Mouse (Mus musculus) kidney, adult 2 months (tissue): ENCODE data around the gene Zfp13. TPM values are rescaled to one million over a fixed set of nuclear protein-coding genes. Genes with fewer than 3 reads are reported as not detected.

ENCODE experiments used
- DNase-seq: peaks from one replicate; pipeline ENCODE4 v3.0.0; 2021
- H3K27ac ChIP-seq: fragments of 200-500 bp; 2 replicates; pipeline ENCODE4 v1.5.1; 2012; ENCODE audit warnings: low read depth, low read length, control low read depth, inconsistent platforms; ENCODE audit not compliant: insufficient read depth
- H3K27me3 ChIP-seq: fragments of 200-500 bp; replicated peaks from 2 replicates; pipeline ENCODE4 v1.6.1; 2012; ENCODE audit warnings: mild to moderate bottlenecking, moderate library complexity, low read length, inconsistent platforms; ENCODE audit not compliant: control insufficient read depth, insufficient read depth
- H3K36me3 ChIP-seq: fragments of 200-500 bp; 2 replicates; pipeline ENCODE4 v1.6.1; 2012; ENCODE audit warnings: mild to moderate bottlenecking, moderate library complexity, low read length, inconsistent platforms; ENCODE audit not compliant: control insufficient read depth, insufficient read depth
- H3K4me1 ChIP-seq: fragments of 200-500 bp; 2 replicates; pipeline ENCODE4 v1.6.1; 2011; ENCODE audit warnings: low read length; ENCODE audit not compliant: control insufficient read depth, insufficient read depth
- H3K4me3 ChIP-seq: fragments of 200-500 bp; 2 replicates; pipeline ENCODE4 v1.5.1; 2011; ENCODE audit warnings: mild to moderate bottlenecking, low read depth, low read length, control low read depth; ENCODE audit not compliant: insufficient read depth
- CTCF ChIP-seq: fragments of 200-500 bp; conservative IDR thresholded peaks from 2 replicates; pipeline ENCODE4 v1.5.1; 2011; ENCODE audit warnings: low read depth, mild to moderate bottlenecking, control low read depth, low read length, moderate library complexity, mixed read lengths; ENCODE audit not compliant: insufficient read depth, insufficient read length
- POLR2A ChIP-seq: fragments of 200-500 bp; IDR thresholded peaks from one replicate; pipeline ENCODE4 v1.6.1; 2011; ENCODE audit warnings: low read depth, low read length, control low read depth
- WGBS: fragments of 180-500 bp; shearing (Covaris S2); methylation state at CpG from one replicate; pipeline ENCODE4 v1.1.7; 2018; 5-methylcytosine and 5-hydroxymethylcytosine counted together
- polyA plus RNA-seq: library from polyadenylated mRNA; depleted of rRNA; stranded (reverse); fragments of >200 nt; gene quantifications from 2 replicates; pipeline ENCODE4 v1.2.3, GENCODE M21; 2012; rRNA removed

The Zfp13 gene
- 7.9 and 9.8 TPM in 2 replicates for polyA plus RNA-seq

DNA sequence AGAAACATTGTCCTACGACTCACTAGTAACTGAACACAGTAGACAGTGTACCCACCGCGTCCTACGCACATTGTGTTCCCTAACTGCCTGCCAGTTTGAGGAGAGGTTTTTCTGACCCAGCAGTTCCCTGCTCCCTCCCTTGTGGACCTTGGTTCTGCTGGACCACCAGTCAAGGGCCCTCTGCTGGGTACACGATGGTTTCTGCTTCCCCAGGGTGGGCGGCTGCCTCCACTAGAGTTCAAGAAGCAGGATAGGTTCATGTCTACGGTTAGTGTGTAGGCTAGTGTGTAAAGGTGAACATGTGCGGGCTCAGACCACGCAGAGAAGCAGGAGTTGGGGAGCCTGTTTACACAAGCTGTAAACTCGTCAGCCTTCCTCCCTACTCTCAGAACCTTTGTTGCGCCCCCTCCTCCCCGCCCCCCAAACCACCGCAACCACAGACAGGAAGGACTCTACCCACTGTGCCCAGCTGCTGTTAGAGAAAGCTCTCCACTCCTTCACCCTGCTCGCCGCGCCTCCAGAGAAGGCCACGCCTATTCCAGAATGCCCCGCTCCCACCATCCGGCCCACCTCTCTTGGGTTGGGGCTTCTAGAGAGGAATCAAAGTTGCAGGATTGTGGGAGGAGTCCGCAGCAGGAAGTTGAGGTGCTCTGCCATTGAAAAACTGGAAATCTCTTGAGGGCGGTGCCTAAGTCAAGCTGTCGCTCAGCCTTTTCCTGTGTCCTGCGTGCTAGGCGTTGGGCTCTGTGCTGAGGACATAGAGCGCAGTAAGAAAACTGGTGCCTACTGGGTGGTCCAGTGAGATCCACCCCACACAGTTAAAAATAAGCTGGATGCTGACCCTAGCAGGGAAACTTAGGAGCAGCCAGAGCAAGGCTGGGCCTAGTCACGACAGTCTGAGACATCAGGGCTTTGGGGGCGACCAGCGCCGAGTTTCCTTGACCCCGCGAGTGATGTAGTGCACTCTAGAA lies at the start of gene Zfp13:
Zfp13 (minus strand) TSS at position 906 of the 971 bp plus-strand sequence.
- Histone ChIP-seq H3K27me3 (no peaks in the 10 kb centered on the region), H3K4me1 (no peaks in the 10 kb centered on the region), H3K27ac (peak within 1 kb of the TSS; percentile 86), H3K36me3 (no peaks in the 10 kb centered on the region), H3K4me3 (peak within 1 kb of the TSS; percentile 73)
- 3% methylated on average over 31 of the region's 31 CpGs for WGBS
- TF ChIP-seq POLR2A (peak; percentile 88), CTCF (no peak)
- peak; percentile 95 for DNase-seq

DNA sequence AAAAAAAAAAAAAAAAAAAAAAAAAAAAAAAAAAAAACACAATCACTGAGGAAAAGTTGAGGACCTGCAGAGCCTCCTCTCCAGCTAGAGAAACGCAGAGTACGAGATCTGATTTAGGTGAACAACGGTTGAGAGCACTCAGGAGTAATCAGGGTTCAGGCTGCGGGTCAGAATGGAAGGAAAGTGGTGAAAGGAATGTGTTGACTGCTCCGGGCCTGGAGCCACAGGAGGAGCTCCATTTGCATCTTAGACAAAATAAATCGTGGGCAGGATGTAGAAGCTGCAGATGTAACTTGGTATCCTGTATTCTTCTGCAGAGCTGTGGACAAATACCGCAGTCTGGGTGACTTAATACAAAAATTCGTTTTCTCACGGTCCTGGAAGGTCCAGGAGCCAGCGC lies 46.6 kb upstream of the Zfp13 start:
- H3K27me3 ChIP-seq = peaks cover 1% of the 10 kb centered on the region; the same call in 1 of the 2 replicates
- H3K4me1 ChIP-seq = no peaks in the 10 kb centered on the region
- H3K27ac ChIP-seq = no peak overlapping the region
- DNase-seq = no peak
- H3K36me3 ChIP-seq = no peaks in the 10 kb centered on the region
- no peak for TF ChIP-seq CTCF
- TF ChIP-seq POLR2A = no peak
- 59% methylated on average over 10 of the region's 10 CpGs for WGBS
- H3K4me3 ChIP-seq = no peak overlapping the region

DNA sequence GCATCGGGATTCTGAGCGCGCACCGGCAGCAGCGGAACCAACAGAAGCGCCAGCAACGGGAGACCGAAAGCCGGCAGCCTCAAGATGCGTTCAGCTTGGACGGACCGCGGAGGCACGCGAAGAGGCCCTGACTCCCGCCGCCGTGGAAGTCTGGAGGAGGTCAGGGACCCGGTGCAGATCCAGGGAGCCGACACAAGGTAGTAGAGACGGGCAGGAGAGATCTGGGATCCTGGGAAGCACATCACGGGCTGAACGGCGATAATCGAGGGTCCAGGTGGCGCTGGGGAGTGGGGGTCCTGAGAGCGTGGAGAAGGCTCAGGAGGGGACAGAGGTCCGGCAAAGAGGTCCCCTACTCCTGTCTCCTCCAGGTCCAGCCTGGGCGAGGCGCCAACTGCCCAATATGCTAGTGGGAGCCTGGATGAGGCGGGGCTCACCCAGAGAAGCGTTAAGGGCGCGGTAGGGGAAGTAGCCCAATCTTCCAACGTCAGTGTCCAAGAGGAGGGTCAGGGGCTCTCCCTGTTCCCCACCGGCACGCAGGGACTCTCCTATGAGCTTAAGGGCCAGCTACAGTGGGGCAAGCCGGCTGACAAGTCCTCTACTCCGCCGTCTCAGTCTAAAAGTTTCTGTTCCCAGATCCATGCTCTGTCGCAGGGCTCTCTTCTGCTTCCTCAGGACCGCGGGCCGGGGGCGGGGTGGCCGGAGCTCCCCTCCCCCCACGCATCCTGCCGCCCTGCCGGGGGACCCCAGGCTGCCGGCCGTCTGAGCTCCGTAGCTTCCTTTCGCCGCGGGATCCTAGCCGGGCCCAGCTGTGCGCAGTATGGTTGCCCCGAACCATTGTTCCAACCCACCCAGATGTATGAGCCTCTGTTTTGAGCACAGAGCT lies 45.6 kb upstream of the Zfp13 start, which contains the start of gene Mmp25:
Mmp25 (minus strand) TSS at position 665 of the 883 bp plus-strand sequence.
- Histone ChIP-seq H3K27ac (no peak within 1 kb of the TSS), H3K4me1 (no peaks in the 10 kb centered on the region), H3K27me3 (peaks cover 1% of the 10 kb centered on the region; the same call in 1 of the 2 replicates), H3K36me3 (no peaks in the 10 kb centered on the region), H3K4me3 (peak within 1 kb of the TSS; percentile 49)
- WGBS = 2% methylated on average over 58 of the region's 58 CpGs
- TF ChIP-seq CTCF (no peak), POLR2A (no peak)
- DNase-seq = no peak

DNA sequence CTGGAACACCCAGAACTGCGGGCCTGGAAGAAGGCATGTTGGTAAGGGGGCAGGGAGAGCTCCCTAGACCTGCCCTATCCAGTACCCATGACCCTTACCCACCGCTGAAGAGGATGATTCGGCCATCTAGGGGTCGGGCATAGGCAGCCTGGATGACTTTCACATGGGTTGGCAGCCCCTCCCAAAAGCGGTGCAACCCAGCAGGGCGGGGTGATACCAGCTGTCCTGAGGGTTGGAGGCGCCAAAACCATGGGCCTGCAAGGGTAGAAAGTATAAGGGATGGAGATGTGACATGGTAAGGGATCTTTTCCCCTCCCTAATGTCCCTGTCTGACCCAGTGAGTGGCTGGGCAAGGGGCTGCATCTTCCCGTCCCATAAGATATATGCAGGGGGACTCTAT lies 32.0 kb upstream of the Zfp13 start:
- no peak for DNase-seq
- TF ChIP-seq CTCF (no peak), POLR2A (no peak)
- Histone ChIP-seq H3K27ac (no peak overlapping the region), H3K27me3 (no peaks in the 10 kb centered on the region), H3K36me3 (no peaks in the 10 kb centered on the region), H3K4me3 (no peak overlapping the region), H3K4me1 (no peaks in the 10 kb centered on the region)
- 84% methylated on average over 8 of the region's 8 CpGs for WGBS

DNA sequence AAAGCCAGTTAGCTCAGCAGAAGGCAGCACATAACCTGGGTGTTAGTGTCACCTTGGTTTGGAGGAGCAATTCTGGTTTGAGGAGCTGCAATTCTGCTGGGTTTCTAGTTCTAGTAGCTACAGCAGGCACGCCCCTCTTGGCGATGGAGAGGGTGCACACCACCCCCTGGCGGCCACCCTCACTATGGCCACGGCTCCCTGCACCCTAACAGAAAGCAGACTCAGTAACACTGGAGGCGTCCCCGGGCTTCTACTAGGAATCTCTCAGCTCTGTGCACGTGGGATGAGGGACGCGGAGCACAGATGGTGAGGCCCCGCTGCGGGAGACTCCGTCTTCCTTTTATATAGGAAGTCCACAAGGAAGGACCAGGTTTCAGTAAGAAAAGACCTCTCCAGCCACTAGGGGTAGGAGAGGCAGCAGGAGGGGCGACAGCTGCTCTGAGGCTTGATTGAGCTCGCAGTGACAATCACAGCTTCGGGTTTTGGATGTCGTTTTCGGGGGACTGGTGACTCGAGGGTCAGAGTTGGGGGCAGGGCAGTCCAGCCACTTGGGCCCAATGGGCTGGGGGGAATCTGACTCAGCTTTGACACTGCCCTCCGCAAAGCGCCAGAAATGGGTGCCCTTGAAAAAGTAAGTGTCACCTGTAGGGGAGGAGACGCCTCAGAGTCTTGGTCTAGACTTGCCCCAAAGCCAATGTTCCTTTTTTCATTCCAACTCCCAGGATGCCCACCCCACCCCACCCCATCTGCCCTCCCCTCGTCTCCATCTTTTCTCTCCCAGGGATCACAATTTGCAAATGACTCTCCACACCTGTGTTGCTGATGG lies 31.1 kb upstream of the Zfp13 start:
- DNase-seq = peak; percentile 64
- Histone ChIP-seq H3K27ac (no peak overlapping the region), H3K4me3 (no peak overlapping the region), H3K4me1 (no peaks in the 10 kb centered on the region), H3K27me3 (no peaks in the 10 kb centered on the region), H3K36me3 (no peaks in the 10 kb centered on the region)
- TF ChIP-seq POLR2A = no peak
- peak; percentile 78 for TF ChIP-seq CTCF
- 16% methylated on average over 22 of the region's 22 CpGs for WGBS

DNA sequence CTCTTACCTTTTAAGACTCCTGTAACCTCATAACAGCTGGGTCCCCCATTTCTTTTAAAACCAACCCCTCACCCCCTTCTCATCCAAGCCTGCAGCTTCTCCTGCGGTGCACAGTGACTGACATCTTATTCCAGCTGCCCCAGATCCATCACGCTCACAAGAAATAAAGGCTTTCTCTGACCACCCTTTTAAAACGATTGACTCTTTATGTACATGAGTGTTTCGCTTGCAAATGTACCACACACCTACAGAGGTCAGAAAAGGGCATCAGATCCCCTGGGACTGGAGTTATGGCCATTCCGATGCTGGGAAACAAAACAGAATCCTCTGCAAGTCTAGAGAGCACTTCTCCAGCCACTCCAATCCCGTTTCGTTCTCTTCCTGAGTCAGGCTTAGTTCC lies 28.5 kb upstream of the Zfp13 start:
- DNase-seq = no peak
- no peaks in the 10 kb centered on the region for H3K36me3 ChIP-seq
- no peak overlapping the region for H3K27ac ChIP-seq
- TF ChIP-seq CTCF (no peak), POLR2A (no peak)
- H3K4me1 ChIP-seq = no peaks in the 10 kb centered on the region
- 52% methylated on average over 7 of the region's 7 CpGs for WGBS
- H3K4me3 ChIP-seq = no peak overlapping the region
- H3K27me3 ChIP-seq = no peaks in the 10 kb centered on the region
